Mouse (Mus musculus) embryo, embryonic 11.5 days (tissue): ENCODE results near the gene Olfr1434.
"Not testable (repeated sequence)": the region's sequence is repeated elsewhere in the genome, so short reads cannot be mapped to it uniquely, and the experiment has no call there.

ENCODE experiments used
- DNase-seq: peaks from one replicate; pipeline ENCODE4 v3.0.0-alpha.2; 2012; ENCODE audit warnings: low read depth, low spot score

Olfr1434 gene

GRCm38 (mm10) chr19:12279554-12279953, at the start of gene Olfr1434:
Gene Olfr1434 (plus strand): TSS chr19:12279854.
- no peak for DNase-seq

- DNase-seq: not testable (repeated sequence)
Measured at GRCm38 (mm10) chr19:12232496-12232895, 47.2 kb upstream of the Olfr1434 start, which contains the start of gene Olfr1432. Gene Olfr1432 (minus strand): TSS chr19:12232596.

DNA sequence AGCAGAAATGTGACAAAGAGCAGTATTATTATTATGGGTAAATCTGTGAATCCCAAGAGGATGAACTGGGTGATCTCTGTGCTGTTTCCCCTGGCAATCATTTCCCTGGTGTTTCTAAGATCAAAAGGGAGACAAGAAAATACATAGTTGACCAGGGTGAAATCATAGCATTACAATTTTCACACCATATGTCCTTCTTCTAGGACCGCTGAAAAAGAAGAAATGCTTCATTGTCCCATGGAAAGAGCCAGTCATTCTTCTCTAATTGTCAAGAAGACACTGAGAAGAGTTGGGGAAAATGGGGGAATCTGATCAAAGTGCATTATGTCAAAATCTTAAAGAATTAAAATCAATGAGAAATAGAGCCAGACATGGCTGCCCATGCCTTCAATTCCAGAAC, 38.1 kb upstream of the Olfr1434 start, which contains the start of gene Olfr262:
Gene Olfr262 (minus strand): TSS at position 101 of the 400 bp plus-strand sequence.
- no peak for DNase-seq

DNA sequence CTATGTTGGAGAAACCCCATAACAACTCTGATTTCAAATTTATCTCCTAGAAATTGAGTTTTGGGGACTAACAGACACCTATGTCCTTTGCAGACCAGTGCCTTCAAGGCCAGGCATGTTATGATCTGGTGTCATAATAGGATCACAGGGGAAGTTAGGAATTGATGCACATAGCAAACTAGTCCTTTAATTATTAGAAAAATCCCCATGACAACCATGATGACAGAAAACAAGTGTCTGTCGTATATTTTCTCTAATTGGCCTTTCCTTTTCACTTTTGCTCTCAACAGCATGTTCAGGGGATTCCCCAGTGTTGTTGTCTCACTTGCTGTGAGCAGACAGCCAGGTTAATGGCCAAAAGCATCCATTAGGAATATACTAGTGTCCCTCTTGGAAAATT, 18.9 kb upstream of the Olfr1434 start, which contains the start of gene Olfr235:
Gene Olfr235 (plus strand): TSS at position 301 of the 400 bp plus-strand sequence.
- DNase-seq: no peak

DNA sequence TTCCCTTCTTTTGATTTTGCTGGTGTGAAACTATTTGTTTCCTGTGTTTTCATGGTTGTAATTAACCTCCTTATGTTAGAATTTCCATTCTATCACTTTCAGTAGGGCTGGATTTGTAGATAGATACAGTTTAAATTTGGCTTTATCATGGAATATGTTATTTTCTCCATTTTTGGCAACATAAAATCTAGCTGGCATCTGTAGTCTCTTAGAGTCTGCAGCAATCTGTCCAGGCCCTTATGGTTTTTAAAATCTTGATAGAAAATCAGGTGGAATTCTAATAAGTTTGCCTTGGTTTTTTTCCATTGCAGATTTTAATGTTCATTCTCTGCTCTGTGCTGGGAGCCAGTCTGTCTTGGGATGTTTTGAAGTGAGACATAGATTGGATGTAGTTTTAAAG, 13.3 kb downstream of the Olfr1434 start:
- no peak for DNase-seq

DNA sequence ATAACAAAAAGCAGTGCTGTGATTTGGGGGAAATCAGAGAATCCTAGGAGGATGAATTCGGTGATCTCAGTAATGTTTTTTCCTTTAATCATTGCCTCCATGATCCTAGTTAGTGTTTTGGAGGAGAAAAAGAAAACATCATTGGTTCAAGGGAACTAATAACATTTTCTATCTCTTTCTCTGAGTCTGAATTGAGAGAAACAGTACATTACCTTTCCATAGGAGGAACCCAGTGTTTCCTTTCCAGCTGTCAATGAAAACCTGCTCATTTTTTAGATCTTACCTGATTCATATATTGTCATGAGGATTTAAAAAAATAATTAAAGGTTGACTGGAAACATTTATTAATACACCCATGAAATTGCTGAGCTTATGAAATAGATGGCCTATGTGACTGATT, 19.4 kb downstream of the Olfr1434 start, which contains the start of gene Olfr1436:
Gene Olfr1436 (minus strand): TSS at position 101 of the 400 bp plus-strand sequence.
- not testable (repeated sequence) for DNase-seq

DNA sequence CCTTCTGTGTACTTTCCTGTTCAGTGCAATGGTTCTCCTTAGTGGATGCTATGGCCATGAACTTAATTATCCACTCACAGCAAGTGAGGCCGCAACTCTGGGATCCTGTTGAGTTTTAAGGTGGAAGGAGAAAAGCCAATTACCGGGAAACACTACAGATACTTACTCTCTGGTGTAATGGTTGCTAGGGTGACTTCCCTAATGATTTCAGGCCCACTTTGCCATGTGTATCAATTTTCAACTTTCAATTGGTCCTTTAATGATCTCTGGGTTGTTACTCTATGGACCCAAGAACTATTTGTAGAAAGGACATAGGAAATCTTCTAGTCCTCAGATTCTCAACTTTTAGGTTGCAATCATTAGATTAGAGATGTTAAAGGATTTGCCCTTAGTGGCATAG, 45.3 kb downstream of the Olfr1434 start, which contains the start of gene Olfr1437:
Gene Olfr1437 (minus strand): TSS at position 101 of the 400 bp plus-strand sequence.
- DNase-seq: no peak
